Mouse (Mus musculus): ENCODE measurements around the gene Rubcn.
A peak's percentile ranks its signal among the peaks of the same experiment; 100 is the strongest.

Gene Rubcn

GRCm38 (mm10) chr16:32815160-32815605 is 62.4 kb downstream of the Rubcn start:
- DNase-seq: no peak

- peak; percentile 58 for DNase-seq
These were observed 63.0 kb downstream of the Rubcn start for GRCm38 (mm10) chr16:32814539-32814938.

GRCm38 (mm10) chr16:32813771-32814170 is 63.8 kb downstream of the Rubcn start:
- DNase-seq: no peak

GRCm38 (mm10) chr16:32813362-32813761 is 64.2 kb downstream of the Rubcn start:
- no peak for DNase-seq

- peak; percentile 93 for DNase-seq
These were observed 64.6 kb downstream of the Rubcn start for GRCm38 (mm10) chr16:32812888-32813361.

- DNase-seq: no peak
These were observed 67.2 kb downstream of the Rubcn start, which contains the start of gene Smbd1 for GRCm38 (mm10) chr16:32810321-32810720. Smbd1 (minus strand) TSS chr16:32810477.

- DNase-seq: peak; percentile 89
These were observed 70.0 kb downstream of the Rubcn start for GRCm38 (mm10) chr16:32807408-32808185.

GRCm38 (mm10) chr16:32805151-32805550 is 72.4 kb downstream of the Rubcn start:
- peak; percentile 44 for DNase-seq

- no peak for DNase-seq
These were observed 73.7 kb downstream of the Rubcn start for GRCm38 (mm10) chr16:32803901-32804300.

- peak; percentile 88 for DNase-seq
These were observed 74.2 kb downstream of the Rubcn start for GRCm38 (mm10) chr16:32803252-32803853.

- DNase-seq: no peak
These were observed 80.2 kb downstream of the Rubcn start, which contains the start of gene Muc20 for GRCm38 (mm10) chr16:32797426-32797689. Muc20 (minus strand) TSS chr16:32797435.

- DNase-seq: no peak
These were observed 80.7 kb downstream of the Rubcn start for GRCm38 (mm10) chr16:32796676-32797425.

GRCm38 (mm10) chr16:32795177-32795576 is 82.4 kb downstream of the Rubcn start:
- DNase-seq: no peak

- no peak for DNase-seq
These were observed 87.5 kb downstream of the Rubcn start for GRCm38 (mm10) chr16:32790056-32790455.

- DNase-seq: no peak
These were observed 92.7 kb downstream of the Rubcn start for GRCm38 (mm10) chr16:32784840-32785239.

- peak; percentile 28 for DNase-seq
These were observed 94.1 kb downstream of the Rubcn start for GRCm38 (mm10) chr16:32783324-32784062.

GRCm38 (mm10) chr16:32778956-32779355 is 98.6 kb downstream of the Rubcn start:
- DNase-seq: no peak

GRCm38 (mm10) chr16:32776676-32777075 is 100.9 kb downstream of the Rubcn start:
- no peak for DNase-seq
